Mouse (Mus musculus) adrenal gland, postnatal 4 days (tissue): Measurements from ENCODE around the gene Tas2r104. TPM values are rescaled to one million over a fixed set of nuclear protein-coding genes. Genes with fewer than 3 reads are reported as not detected.

Source experiments
- DNase-seq, 2 experiments: peaks; one replicate each; pipeline ENCODE4 v3.0.0; 2021 to 2022; ENCODE audit warnings: low spot score in 2 of 2, mixed read lengths in 2 of 2
- long read RNA-seq, 2 experiments: library from polyadenylated mRNA; stranded (forward); transcript quantifications; one replicate each; pipeline ENCODE4 v2.0.0; 2021
- total RNA-seq, 2 experiments: library from RNA; stranded (reverse); gene quantifications; 2 replicates each; pipeline ENCODE4 v1.2.3; 2021

The Tas2r104 gene
- not detected for total RNA-seq
- long read RNA-seq, experiment 1: 0 reads
- long read RNA-seq, experiment 2: 0 reads

DNA sequence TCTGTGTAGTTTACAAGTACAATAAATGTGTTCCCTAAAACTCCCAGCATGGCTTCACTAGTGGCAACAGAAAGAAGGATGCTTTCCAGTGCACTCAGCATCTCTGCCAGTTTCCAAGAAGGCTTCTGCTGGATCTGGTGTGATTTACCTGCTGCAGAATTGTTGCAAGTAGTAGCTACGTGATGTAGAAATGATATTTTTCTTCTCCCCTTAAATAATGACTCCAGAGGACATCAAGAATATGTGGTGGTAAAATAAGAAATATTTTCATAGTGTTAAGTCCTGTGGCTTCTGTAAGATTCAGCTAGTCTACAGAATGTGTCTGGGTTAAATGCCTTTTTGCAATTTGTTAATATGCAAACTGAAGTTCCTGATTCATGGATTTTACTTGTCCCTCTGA lies at the start of gene Tas2r104:
Gene Tas2r104, minus strand, starts transcription at position 101 of the 400 bp plus-strand sequence.
- no peak for DNase-seq

DNA sequence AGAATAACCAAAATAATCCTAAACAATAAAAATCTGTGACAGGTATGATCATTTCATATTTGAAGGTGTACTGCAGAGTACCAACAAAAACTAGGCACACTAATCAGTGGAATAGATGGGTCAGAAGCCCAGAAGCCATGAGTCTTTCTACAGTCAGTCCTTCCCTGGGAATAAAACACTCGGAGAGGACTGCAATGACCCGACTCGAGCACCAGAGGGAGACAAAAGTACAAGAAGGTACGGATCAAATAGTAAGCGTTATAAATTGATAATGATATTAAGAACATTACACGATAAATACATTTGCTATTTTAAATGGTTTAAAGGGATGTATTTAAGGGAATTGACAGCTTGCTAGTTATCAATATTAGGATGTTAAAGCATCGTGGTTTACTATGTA lies 27.3 kb upstream of the Tas2r104 start:
- DNase-seq: no peak

DNA sequence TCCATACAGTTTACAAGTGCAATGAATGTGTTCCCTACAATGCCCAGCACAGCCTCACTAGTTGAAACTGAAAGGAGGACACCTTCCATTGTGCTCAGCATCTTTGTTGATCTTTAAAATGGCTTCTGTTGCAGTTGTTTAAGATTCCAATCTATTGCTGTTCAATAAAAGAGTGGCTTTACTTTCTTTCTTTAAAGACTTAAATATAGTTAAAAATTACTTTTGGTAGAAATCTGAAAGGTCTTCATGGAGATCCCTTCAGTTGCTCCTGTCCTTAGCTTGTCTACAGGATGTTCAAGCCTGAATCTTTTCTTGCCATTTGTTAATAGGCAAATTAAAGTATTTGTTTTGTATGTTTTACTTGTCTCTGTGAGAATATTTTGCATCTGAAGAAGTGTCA lies 4.4 kb upstream of the Tas2r104 start, which contains the start of gene Tas2r114:
Gene Tas2r114, minus strand, starts transcription at position 101 of the 400 bp plus-strand sequence.
- no peak for DNase-seq

DNA sequence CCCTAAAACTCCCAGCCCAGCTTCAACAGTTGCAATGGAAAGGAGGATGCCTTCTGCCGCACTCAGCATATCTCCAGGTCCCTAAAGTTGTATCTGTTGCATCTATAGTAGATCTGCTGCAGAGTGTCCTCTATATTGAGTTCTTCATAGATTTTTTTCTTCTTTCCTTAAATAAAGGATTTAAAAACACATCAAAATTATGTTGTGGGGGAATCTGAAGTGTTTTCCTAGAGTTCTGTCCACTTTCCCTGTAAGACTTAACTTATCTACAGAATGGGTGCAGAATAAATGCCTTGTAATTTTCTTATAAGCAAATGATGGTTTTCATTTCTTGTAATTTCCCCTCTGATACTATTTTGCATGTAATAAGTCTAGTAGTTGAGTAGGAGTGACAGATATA lies 1.9 kb upstream of the Tas2r104 start, which contains the start of gene Tas2r105:
Gene Tas2r105, minus strand, starts transcription at position 101 of the 400 bp plus-strand sequence.
- DNase-seq: no peak

DNA sequence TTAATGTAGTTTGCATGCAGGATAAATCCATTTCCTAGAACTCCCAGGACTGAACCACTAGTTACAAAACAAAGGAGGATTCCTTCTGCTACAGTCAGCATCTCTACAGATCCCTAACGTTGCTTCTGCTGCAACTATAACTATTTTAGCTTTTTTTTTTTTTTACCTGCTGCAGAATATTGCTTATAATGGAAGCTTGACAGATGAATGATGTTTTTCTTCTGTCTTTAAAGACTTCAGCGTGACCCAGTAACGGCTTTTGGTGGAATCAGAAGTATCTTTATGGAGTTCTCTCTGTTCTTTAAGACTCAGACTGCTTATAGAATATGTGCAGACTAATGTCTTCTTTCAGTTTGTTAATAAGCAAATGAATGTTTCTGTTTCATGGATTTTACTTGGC lies 6.8 kb downstream of the Tas2r104 start, which contains the start of gene Tas2r106:
Gene Tas2r106, minus strand, starts transcription at position 101 of the 400 bp plus-strand sequence.
- no peak for DNase-seq

DNA sequence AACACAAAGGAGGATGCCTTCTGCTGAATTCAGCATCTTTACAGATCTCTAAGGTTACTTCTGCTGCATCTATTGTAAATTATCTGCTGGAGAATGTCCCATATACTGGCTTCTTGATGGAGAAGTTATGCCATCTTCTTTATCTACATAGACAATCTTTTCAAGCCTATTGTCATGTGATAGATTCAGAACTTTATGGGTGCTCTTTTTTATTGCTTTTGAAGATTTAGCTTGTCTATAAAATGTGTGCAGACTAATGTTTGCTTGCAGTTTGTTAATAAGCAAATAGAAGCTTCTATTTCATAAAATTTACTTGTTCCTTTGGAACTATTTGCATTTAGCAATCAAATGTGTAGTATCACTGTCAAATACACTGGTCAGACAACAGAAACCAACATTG lies 25.5 kb downstream of the Tas2r104 start, which contains the start of gene Tas2r107:
Gene Tas2r107, minus strand, starts transcription at position 101 of the 400 bp plus-strand sequence.
- DNase-seq: no peak

Other genes with a start within 250 kb of the Tas2r104 start
- gene 5430401F13Rik, start 199.3 kb downstream of the Tas2r104 start, total RNA-seq: not detected
- gene Gm6619, start 199.3 kb downstream of the Tas2r104 start, total RNA-seq: not detected
- gene Tas2r130, start 54.8 kb downstream of the Tas2r104 start, total RNA-seq: not detected
- not detected for gene Tas2r107, start 25.6 kb downstream of the Tas2r104 start, total RNA-seq
- not detected for gene Tas2r106, start 6.9 kb downstream of the Tas2r104 start, total RNA-seq
- not detected for gene Tas2r105, start 1.8 kb upstream of the Tas2r104 start, total RNA-seq
- gene Tas2r114, start 4.3 kb upstream of the Tas2r104 start, total RNA-seq: not detected